Mouse (Mus musculus) lung, postnatal 0 days (tissue): Measurements from ENCODE around the gene Trim40.

Source experiments
- CTCF ChIP-seq: IDR thresholded peaks from 2 replicates; pipeline ENCODE4 v1.5.1; 2016; ENCODE audit warnings: antibody characterized with exemption, mild to moderate bottlenecking
- EP300 ChIP-seq: IDR thresholded peaks from 2 replicates; pipeline ENCODE4 v1.6.1; 2016; ENCODE audit warnings: antibody characterized with exemption, mild to moderate bottlenecking, control low read depth

GRCm38 (mm10) chr17:36866719-36867527 is 23.0 kb downstream of the Trim40 start, which contains the start of gene Trim15:
- TF ChIP-seq EP300, result no peak
- TF ChIP-seq CTCF, result no peak
